In genomic region chr10:13702043-13702442, GRCm38 (mm10) we compare ENCODE assay signal across 14 mouse cellular contexts.
"Had no signal": no experiment of that assay in that cellular context is flagged by ENCODE, and none has a peak within 500 bp of the region (broad histone marks: within the 10 kb centered on the region; RNA-seq: fewer than 3 reads in every experiment).

No protein-coding gene starts in this region.

- H3K27ac ChIP-seq: layer of hippocampus, adult 2 months; limb, embryonic 13.5 days; liver, embryonic 15.5 days; midbrain, embryonic 12.5 days; neural tube, embryonic 15.5 days had no signal

- H3K9me3 ChIP-seq: limb, embryonic 13.5 days; liver, embryonic 15.5 days; megakaryocyte, embryonic 14.5 days; midbrain, embryonic 12.5 days; neural tube, embryonic 15.5 days had no signal

- H3K4me3 ChIP-seq: layer of hippocampus, adult 2 months; limb, embryonic 13.5 days; liver, embryonic 15.5 days; megakaryocyte, embryonic 14.5 days; midbrain, embryonic 12.5 days; neural tube, embryonic 15.5 days had no signal

- H3K36me3 ChIP-seq: limb, embryonic 13.5 days; liver, embryonic 15.5 days; midbrain, embryonic 12.5 days; neural tube, embryonic 15.5 days had no signal

- H3K4me1 ChIP-seq: liver, embryonic 15.5 days; megakaryocyte, embryonic 14.5 days; midbrain, embryonic 12.5 days; neural tube, embryonic 15.5 days had no signal

- H3K27me3 ChIP-seq: liver, embryonic 15.5 days; megakaryocyte, embryonic 14.5 days; midbrain, embryonic 12.5 days; neural tube, embryonic 15.5 days had no signal

- DNase-seq: kidney, postnatal 10 days; kidney, postnatal 4 days; left cerebral cortex, postnatal 4 days; lung, embryonic 14.5 days; lung, postnatal 10 days; lung, postnatal 4 days; right cerebral cortex, adult 18-20 months; right cerebral cortex, postnatal 25 days had no signal

- H3K4me2 ChIP-seq: limb, embryonic 13.5 days; liver, embryonic 15.5 days; lung, embryonic 14.5 days; midbrain, embryonic 12.5 days; neural tube, embryonic 15.5 days had no signal

- H3K9ac ChIP-seq: limb, embryonic 13.5 days; liver, embryonic 15.5 days; lung, embryonic 14.5 days; midbrain, embryonic 12.5 days; neural tube, embryonic 15.5 days had no signal
